Mouse (Mus musculus) monocyte, adult 5-6 weeks (primary cell): ENCODE measurements around the gene Ifitm1. TPM values are rescaled to one million over a fixed set of nuclear protein-coding genes. Genes with fewer than 3 reads are reported as not detected.
"Not testable (repeated sequence)": the region's sequence is repeated elsewhere in the genome, so short reads cannot be mapped to it uniquely, and the experiment has no call there.

Experiments used
- ATAC-seq: fragments of 153-309, 156-312 bp; replicated peaks from 2 replicates; pipeline ENCODE4 v1.8.0; 2017; ENCODE audit warnings: mild to moderate bottlenecking; ENCODE audit not compliant: low TSS enrichment, insufficient number of reproducible peaks, severe bottlenecking, poor library complexity, low FRiP score
- total RNA-seq: library from RNA; stranded (forward); fragments of 200-1000, 200-491, 200-594 nt; gene quantifications from 3 replicates; pipeline ENCODE4 v1.2.3, GENCODE M21; 2017

Ifitm1 gene
- total RNA-seq, 1 experiment from 2014 or later: 83.6 TPM

- ATAC-seq: no peak
These were observed 36.4 kb downstream of the Ifitm1 start for GRCm38 (mm10) chr7:141003248-141004010.

- no peak for ATAC-seq
These were observed 39.4 kb downstream of the Ifitm1 start for GRCm38 (mm10) chr7:141006446-141006845.

- ATAC-seq: no peak
These were observed 39.9 kb downstream of the Ifitm1 start for GRCm38 (mm10) chr7:141006914-141007313.

GRCm38 (mm10) chr7:141008312-141008761 lies 41.3 kb downstream of the Ifitm1 start:
- ATAC-seq: 0 out of 2 replicates have a peak, but pooled peaks have one; percentile 11

- ATAC-seq: peak; percentile 85
These were observed 42.1 kb downstream of the Ifitm1 start for GRCm38 (mm10) chr7:141008938-141009660.

GRCm38 (mm10) chr7:141009665-141010064 lies 42.6 kb downstream of the Ifitm1 start:
- no peak for ATAC-seq

GRCm38 (mm10) chr7:141010593-141010992 lies 43.6 kb downstream of the Ifitm1 start, which contains the start of gene Ifitm3:
Gene Ifitm3 (minus strand): TSS chr7:141010770.
- ATAC-seq: 0 out of 2 replicates have a peak, but pooled peaks have one; percentile 9

GRCm38 (mm10) chr7:141011238-141011770 lies 44.3 kb downstream of the Ifitm1 start:
- ATAC-seq: no peak

GRCm38 (mm10) chr7:141016707-141017697 lies 50.0 kb downstream of the Ifitm1 start:
- peak; percentile 80 for ATAC-seq

- ATAC-seq: not testable (repeated sequence)
These were observed 50.8 kb downstream of the Ifitm1 start, which contains the start of gene Ifitm6 for GRCm38 (mm10) chr7:141017824-141018223. Gene Ifitm6 (minus strand): TSS chr7:141017924.

GRCm38 (mm10) chr7:141019028-141019427 lies 52.0 kb downstream of the Ifitm1 start:
- ATAC-seq: no peak

Other genes with a start within 250 kb of the Ifitm1 start
- gene Cyp2e1, start 203.5 kb upstream of the Ifitm1 start, total RNA-seq: not detected in 3 replicates
- gene Syce1, start 179.4 kb upstream of the Ifitm1 start, total RNA-seq: not detected in 3 replicates
- gene Zfp941, start 145.0 kb upstream of the Ifitm1 start, total RNA-seq: 0.29 TPM in 1 of 3 replicates, not detected in the others
- not detected in 3 replicates for gene Urah, start 132.2 kb upstream of the Ifitm1 start, total RNA-seq
- not detected in 3 replicates for gene Scgb1c1, start 121.7 kb upstream of the Ifitm1 start, total RNA-seq
- gene Odf3, start 119.4 kb upstream of the Ifitm1 start, total RNA-seq: not detected in 3 replicates
- 0.58 to 9.3 TPM in 2 of 3 replicates, not detected in the other for gene Gm45785, start 110.9 kb upstream of the Ifitm1 start, total RNA-seq
- 62.6 to 73.7 TPM (median 72.9 TPM) in 3 replicates for gene Ric8a, start 110.3 kb upstream of the Ifitm1 start, total RNA-seq
- gene Bet1l, start 109.6 kb upstream of the Ifitm1 start, total RNA-seq: 21.5 to 28.2 TPM (median 25.0 TPM) in 3 replicates
- 119 to 165 TPM (median 132 TPM) in 3 replicates for gene Psmd13, start 85.3 kb upstream of the Ifitm1 start, total RNA-seq
- gene Sirt3, start 84.9 kb upstream of the Ifitm1 start, total RNA-seq: 8.0 to 12.6 TPM (median 12.2 TPM) in 3 replicates
- not detected in 3 replicates for gene Cox8b, start 66.8 kb upstream of the Ifitm1 start, total RNA-seq
- 0.10 TPM in 1 of 3 replicates, not detected in the others for gene Nlrp6, start 46.3 kb upstream of the Ifitm1 start, total RNA-seq
- 10.6 to 14.2 TPM (median 13.8 TPM) in 3 replicates for gene Pgghg, start 25.8 kb upstream of the Ifitm1 start, total RNA-seq
- 2.4 TPM in 1 of 3 replicates, not detected in the others for gene Ifitm5, start 16.9 kb upstream of the Ifitm1 start, total RNA-seq
- gene Gm45717, start 11.3 kb upstream of the Ifitm1 start, total RNA-seq: not detected in 3 replicates
- 203 to 367 TPM (median 305 TPM) in 3 replicates for gene Ifitm2, start 11.2 kb upstream of the Ifitm1 start, total RNA-seq
- 384 to 854 TPM (median 711 TPM) in 3 replicates for gene Ifitm3, start 43.5 kb downstream of the Ifitm1 start, total RNA-seq
- gene Ifitm6, start 50.7 kb downstream of the Ifitm1 start, total RNA-seq: 268 to 573 TPM (median 450 TPM) in 3 replicates
- gene Gm17387, start 61.9 kb downstream of the Ifitm1 start, total RNA-seq: not detected in 3 replicates
- gene B4galnt4, start 93.9 kb downstream of the Ifitm1 start, total RNA-seq: 0.10 TPM in 1 of 3 replicates, not detected in the others
- gene Pkp3, start 111.0 kb downstream of the Ifitm1 start, total RNA-seq: 14.0 to 17.9 TPM (median 14.2 TPM) in 3 replicates
- 9.1 to 25.0 TPM (median 12.5 TPM) in 3 replicates for gene Sigirr, start 133.4 kb downstream of the Ifitm1 start, total RNA-seq
- not detected in 3 replicates for gene Ano9, start 150.6 kb downstream of the Ifitm1 start, total RNA-seq
- 1.4 to 6.9 TPM (median 1.5 TPM) in 3 replicates for gene Ptdss2, start 155.2 kb downstream of the Ifitm1 start, total RNA-seq
- 73.1 to 101 TPM (median 77.7 TPM) in 3 replicates for gene Rnh1, start 205.6 kb downstream of the Ifitm1 start, total RNA-seq
- gene Hras, start 226.8 kb downstream of the Ifitm1 start, total RNA-seq: 22.4 to 25.6 TPM (median 25.2 TPM) in 3 replicates
- 2.1 to 2.8 TPM (median 2.1 TPM) in 3 replicates for gene Lrrc56, start 226.9 kb downstream of the Ifitm1 start, total RNA-seq
- 1.6 TPM in 1 of 3 replicates, not detected in the others for gene Lmntd2, start 246.9 kb downstream of the Ifitm1 start, total RNA-seq
- gene Rassf7, start 248.6 kb downstream of the Ifitm1 start, total RNA-seq: 1.4 to 11.5 TPM (median 1.9 TPM) in 3 replicates